Mouse (Mus musculus) Muller cell, postnatal 12 days (primary cell): ENCODE data around the gene Trim27.
A peak's percentile ranks its signal among the peaks of the same experiment; 100 is the strongest.

Experiments used
- DNase-seq: peaks from one replicate; pipeline ENCODE4 v3.0.0-alpha.2; 2015; ENCODE audit errors: inconsistent ontology term

Gene Trim27

GRCm38 (mm10) chr13:21179367-21179723 is at the start of gene Trim27:
TSS of gene Trim27 (plus strand) at chr13:21179445.
- DNase-seq, result no peak

- DNase-seq, result no peak
These were observed 36.8 kb upstream of the Trim27 start for GRCm38 (mm10) chr13:21142421-21142820.

- DNase-seq, result no peak
These were observed 33.5 kb upstream of the Trim27 start, which contains the start of gene Olfr1368 for GRCm38 (mm10) chr13:21145767-21146166. TSS of gene Olfr1368 (minus strand) at chr13:21145867.

- no peak for DNase-seq
These were observed 23.4 kb upstream of the Trim27 start for GRCm38 (mm10) chr13:21155888-21156287.

- no peak for DNase-seq
These were observed 21.2 kb upstream of the Trim27 start for GRCm38 (mm10) chr13:21158071-21158470.

GRCm38 (mm10) chr13:21158785-21159474 is 20.3 kb upstream of the Trim27 start:
- peak; percentile 74 for DNase-seq

- DNase-seq, result peak; percentile 22
These were observed 19.8 kb upstream of the Trim27 start for GRCm38 (mm10) chr13:21159475-21159819.

- DNase-seq, result peak; percentile 29
These were observed 19.2 kb upstream of the Trim27 start for GRCm38 (mm10) chr13:21160041-21160511.

GRCm38 (mm10) chr13:21160657-21161590 is 18.3 kb upstream of the Trim27 start:
- DNase-seq, result peak; percentile 89

- DNase-seq, result no peak
These were observed 17.7 kb upstream of the Trim27 start for GRCm38 (mm10) chr13:21161591-21161990.

- DNase-seq, result no peak
These were observed 16.7 kb upstream of the Trim27 start for GRCm38 (mm10) chr13:21162591-21162990.

GRCm38 (mm10) chr13:21166936-21167909 is 12.0 kb upstream of the Trim27 start:
- peak; percentile 87 for DNase-seq

GRCm38 (mm10) chr13:21167910-21168300 is 11.3 kb upstream of the Trim27 start:
- DNase-seq, result no peak

- DNase-seq, result peak; percentile 64
These were observed 10.8 kb upstream of the Trim27 start for GRCm38 (mm10) chr13:21168371-21169011.

GRCm38 (mm10) chr13:21169121-21169656 is 10.1 kb upstream of the Trim27 start:
- DNase-seq, result peak; percentile 61

GRCm38 (mm10) chr13:21169657-21170430 is 9.4 kb upstream of the Trim27 start:
- DNase-seq, result peak; percentile 86

- no peak for DNase-seq
These were observed 8.7 kb upstream of the Trim27 start for GRCm38 (mm10) chr13:21170431-21171155.

GRCm38 (mm10) chr13:21171156-21171530 is 8.1 kb upstream of the Trim27 start:
- no peak for DNase-seq

- DNase-seq, result peak; percentile 39
These were observed 7.6 kb upstream of the Trim27 start for GRCm38 (mm10) chr13:21171600-21172150.
